ENCODE assay signal across 8 mouse cellular contexts in the genomic region with DNA sequence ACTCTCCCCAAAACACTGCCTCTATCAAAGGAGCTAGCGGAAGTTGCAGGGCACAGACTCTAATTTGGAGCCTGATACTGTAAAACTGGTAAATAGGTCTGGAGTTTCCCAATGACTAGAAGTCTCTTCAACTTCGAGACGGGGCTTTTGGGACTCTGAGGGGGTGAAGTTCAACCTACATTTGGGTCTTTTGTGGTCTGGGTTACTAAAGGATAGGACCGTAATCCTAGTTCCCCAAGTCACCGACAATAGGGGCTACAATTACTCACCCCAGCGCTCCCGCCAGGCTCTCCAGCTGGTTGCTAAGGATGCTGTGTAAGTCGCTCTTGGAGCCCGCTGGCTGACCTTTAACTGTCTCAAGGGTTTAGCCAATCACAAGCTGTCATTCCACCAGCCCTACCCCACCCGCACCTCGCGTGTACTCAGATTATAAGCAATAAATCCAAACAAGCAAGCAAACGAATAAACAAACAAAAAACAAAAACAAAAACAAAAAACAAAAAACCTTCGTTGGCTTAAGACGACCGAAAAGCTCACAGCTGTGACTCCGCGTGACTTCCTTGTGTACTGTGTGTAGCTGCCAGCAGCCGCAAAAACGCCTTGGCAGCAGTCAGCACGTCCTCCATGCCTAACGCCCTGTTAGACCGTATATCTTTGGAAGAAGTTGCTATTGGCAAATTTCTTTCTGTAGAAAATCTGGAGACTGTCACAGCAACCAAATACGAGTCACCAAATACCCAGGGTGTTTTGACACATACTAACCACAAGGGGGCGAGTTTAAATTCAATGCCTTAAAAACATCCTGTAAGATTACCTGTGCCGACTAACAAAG. TPM values are rescaled to one million over a fixed set of nuclear protein-coding genes. Genes with fewer than 3 reads are reported as not detected.
DNase-seq lines count a peak whose midpoint lies in the region; ATAC-seq and TF ChIP-seq lines count a peak whose summit lies in the region.

Gene Tmem232 (minus strand): TSS at position 342 of the 832 bp plus-strand sequence.

- TF ChIP-seq EP300 in ES-Bruce4 (IDR thresholded peaks at IDR 0.05; ENCODE audit: insufficient read depth, low read depth, low read length): no peak

- H3K4me2 ChIP-seq in forebrain, embryonic 11.5 days (ENCODE audit: low read depth, low read length, severe bottlenecking): peak within 1 kb of the TSS; percentile 38

- 16% methylated on average over 26 of the region's 26 CpGs for WGBS in forebrain, embryonic 11.5 days
- 24% methylated on average over 25 of the region's 26 CpGs for WGBS in macrophage (ENCODE audit: missing documents)

- H3K4me3 ChIP-seq in ES-Bruce4 (ENCODE audit: low read depth, low read length): 0 out of 2 replicates have a peak within 1 kb of the TSS, but pooled peaks have one; percentile 46
- H3K4me3 ChIP-seq in bone marrow macrophage, adult 2 months (ENCODE audit: insufficient read depth, low read length): peak within 1 kb of the TSS; percentile 40
- H3K4me3 ChIP-seq in forebrain, embryonic 11.5 days (ENCODE audit: low read depth, low read length): peak within 1 kb of the TSS; percentile 19
- peak within 1 kb of the TSS; percentile 15; the same call in 1 of the 2 replicates for H3K4me3 ChIP-seq in macrophage (ENCODE audit: inconsistent target)

- peaks cover 1% of the 10 kb centered on the region for H3K4me1 ChIP-seq in ES-Bruce4 (ENCODE audit: control insufficient read depth, insufficient read depth, low read length)
- peaks cover 4% of the 10 kb centered on the region; the same call in 1 of the 2 replicates for H3K4me1 ChIP-seq in bone marrow macrophage, adult 2 months (ENCODE audit: control insufficient read depth, insufficient read depth, low read length)
- H3K4me1 ChIP-seq in forebrain, embryonic 11.5 days (replicated peaks; ENCODE audit: control insufficient read depth, insufficient read depth, low read length): no peaks in the 10 kb centered on the region

- no peaks in the 10 kb centered on the region for H3K9me3 ChIP-seq in ES-Bruce4 (replicated peaks; ENCODE audit: control insufficient read depth, insufficient read depth, low read length, poor library complexity, severe bottlenecking)
- H3K9me3 ChIP-seq in forebrain, embryonic 11.5 days (ENCODE audit: control insufficient read depth, low read length): no peaks in the 10 kb centered on the region

- DNase-seq in forebrain, embryonic 11.5 days (ENCODE audit: low spot score): no peak
- peak; percentile 45 to 51 for DNase-seq in heart, postnatal 14 days
- DNase-seq in kidney, postnatal 25 days: peak; percentile 47 to 66
- DNase-seq in splenic B cell, adult 2 months (ENCODE audit: low read depth, low spot score): peak; percentile 46
- no peak for DNase-seq in spleen, postnatal 14 days (ENCODE audit: low spot score in 2 of 2)

- H3K36me3 ChIP-seq in ES-Bruce4 (ENCODE audit: control insufficient read depth, insufficient read depth, low read length, poor library complexity, severe bottlenecking): no peaks in the 10 kb centered on the region
- H3K36me3 ChIP-seq in forebrain, embryonic 11.5 days (ENCODE audit: control insufficient read depth, insufficient read depth, low read length): no peaks in the 10 kb centered on the region
- H3K36me3 ChIP-seq in macrophage (ENCODE audit: inconsistent target): no peaks in the 10 kb centered on the region
- H3K36me3 ChIP-seq in splenic B cell, adult 2 months (ENCODE audit: control insufficient read depth, insufficient read depth, low read length, poor library complexity, severe bottlenecking): no peaks in the 10 kb centered on the region

- no peak for TF ChIP-seq CTCF in ES-Bruce4 (IDR thresholded peaks at IDR 0.05; ENCODE audit: low read depth, low read length)
- no peak for TF ChIP-seq CTCF in bone marrow macrophage, adult 2 months (IDR thresholded peaks at IDR 0.05; ENCODE audit: low read depth, low read length)

- no peaks in the 10 kb centered on the region for H3K79me2 ChIP-seq in macrophage (ENCODE audit: inconsistent target)

- H3K27ac ChIP-seq in ES-Bruce4 (ENCODE audit: insufficient read depth, low read length) (no peak within 1 kb of the TSS), macrophage (no peak within 1 kb of the TSS)
- no peak within 1 kb of the TSS for H3K27ac ChIP-seq in bone marrow macrophage, adult 2 months (ENCODE audit: insufficient read depth, low read depth, low read length)
- no peak within 1 kb of the TSS for H3K27ac ChIP-seq in forebrain, embryonic 11.5 days (ENCODE audit: low read depth, low read length)

- intact Hi-C loops in heart, postnatal 14 days (cut with DNase I): no loop called here

- H3K9ac ChIP-seq in ES-Bruce4 (ENCODE audit: low read depth, poor library complexity, severe bottlenecking): no peak within 1 kb of the TSS
- H3K9ac ChIP-seq in forebrain, embryonic 11.5 days (ENCODE audit: low read length): no peak within 1 kb of the TSS

- no peaks in the 10 kb centered on the region for H3K27me3 ChIP-seq in ES-Bruce4 (ENCODE audit: control insufficient read depth, insufficient read depth, low read length, poor library complexity, severe bottlenecking)
- H3K27me3 ChIP-seq in forebrain, embryonic 11.5 days (ENCODE audit: control insufficient read depth, insufficient read depth, low read length): no peaks in the 10 kb centered on the region
- H3K27me3 ChIP-seq in splenic B cell, adult 2 months (ENCODE audit: control insufficient read depth, insufficient read depth, low read length, poor library complexity, severe bottlenecking): no peaks in the 10 kb centered on the region

- ATAC-seq in forebrain, embryonic 11.5 days (replicated peaks; ENCODE audit: low FRiP score): peak; percentile 66

- no peak for TF ChIP-seq POLR2A in ES-Bruce4 (IDR thresholded peaks at IDR 0.05; ENCODE audit: insufficient read depth, low read length)
- no peak for TF ChIP-seq POLR2A in bone marrow macrophage, adult 2 months (IDR thresholded peaks at IDR 0.05; ENCODE audit: borderline replicate concordance, low read depth, low read length)

RNA-seq across cellular contexts. Expression of gene Tmem232, which starts in this region (rescaled TPM):
- 0.30 TPM in 1 of 2 replicates, not detected in the other for polyA plus RNA-seq in ES-Bruce4 (2011; ENCODE audit: insufficient read depth, insufficient read length, low read depth, missing spikeins)
- polyA plus RNA-seq in bone marrow macrophage, adult 2 months (2012; ENCODE audit: insufficient read depth, insufficient read length, missing spikeins): not detected in 2 replicates
- polyA plus RNA-seq in forebrain, embryonic 11.5 days (2014; fragmentation: Nextera tagmentation; extraction: Ambion mirVana): 0.12 TPM in 1 of 2 replicates, not detected in the other
- not detected for total RNA-seq in heart, postnatal 14 days (2021)
- not detected for total RNA-seq in macrophage (2018; cell fraction: chromatin; rRNA removed)
- total RNA-seq in macrophage (2018; cell fraction: cytosol; rRNA removed): not detected
- not detected for total RNA-seq in macrophage (2018; cell fraction: nucleus; rRNA removed)
- polyA plus RNA-seq in macrophage (2018): not detected in 3 replicates

Comparison
In these comparisons a context has a peak if more than half of its experiments do, and no peak if none do; other contexts are left out.
1. Peak in ATAC-seq, H3K4me3 ChIP-seq and H3K4me2 ChIP-seq in forebrain, embryonic 11.5 days; RNA of the gene not detected or under 1 TPM.
2. Peak in DNase-seq in heart, postnatal 14 days; RNA of the gene not detected or under 1 TPM.
3. DNase-seq: peak in kidney, postnatal 25 days (2 of 2) and splenic B cell, adult 2 months (single experiment); none in forebrain, embryonic 11.5 days (single experiment) and spleen, postnatal 14 days (0 of 2).
4. Peak in every context shown above with its lines, with median percentiles within 50 percentile points of each other: H3K4me3 ChIP-seq.